Mouse (Mus musculus) frontal cortex, postnatal 25 days (tissue): ENCODE measurements at regions not wholly inside any gene's neighbourhood (a gene's known extent, or its start where the extent isn't known, plus 50 kb on each side); places are given as distances from the start of the nearest gene placed in this dataset.

Source experiments
- DNase-seq, 2 experiments: peaks; one replicate each; pipeline ENCODE4 v3.0.0; 2022; ENCODE audit warnings: low spot score in 2 of 2

GRCm38 (mm10) chr4:34494961-34495723, 55.6 kb upstream of the Akirin2 start:
- DNase-seq = no peak

GRCm38 (mm10) chr4:34498325-34498724, 52.4 kb upstream of the Akirin2 start:
- no peak for DNase-seq

GRCm38 (mm10) chr4:34498781-34499180, 52.0 kb upstream of the Akirin2 start:
- no peak for DNase-seq

GRCm38 (mm10) chr4:34499731-34500130, 51.0 kb upstream of the Akirin2 start:
- DNase-seq = no peak
